Mouse (Mus musculus) ES-E14 (cell line): ENCODE data around the gene Btbd6. TPM values are rescaled to one million over a fixed set of nuclear protein-coding genes. Genes with fewer than 3 reads are reported as not detected.

Experiments used
- DNase-seq: peaks from one replicate; pipeline ENCODE4 v3.0.0-alpha.2; 2013; ENCODE audit warnings: low read depth, low spot score
- H3K27ac ChIP-seq: 2 replicates; pipeline ENCODE4 v1.5.1; 2012; ENCODE audit warnings: low read depth, mild to moderate bottlenecking, low read length, moderate library complexity, mixed read lengths; ENCODE audit not compliant: poor library complexity, insufficient read depth, severe bottlenecking
- H3K36me3 ChIP-seq: 2 replicates; pipeline ENCODE4 v1.6.1; 2012; ENCODE audit warnings: mild to moderate bottlenecking, low read length, moderate library complexity, mixed read lengths; ENCODE audit not compliant: control insufficient read depth, poor library complexity, insufficient read depth, severe bottlenecking
- H3K4me1 ChIP-seq, 2 experiments: fragments of 150-350 bp in 1 of 2; sonication (generic) in 1 of 2; 2 replicates each; pipeline ENCODE4 v1.6.1; 2012; ENCODE audit warnings: low read length in 2 of 2, mild to moderate bottlenecking in 1 of 2, mixed read lengths in 1 of 2; ENCODE audit not compliant: control insufficient read depth in 2 of 2, insufficient read depth in 2 of 2, poor library complexity in 1 of 2
- H3K4me3 ChIP-seq, 2 experiments: fragments of 150-350 bp in 1 of 2; sonication (generic) in 1 of 2; 2 replicates each; pipeline ENCODE4 v1.5.1; 2012; ENCODE audit warnings: low read length in 2 of 2, low read depth in 1 of 2, mild to moderate bottlenecking in 1 of 2, mixed read lengths in 1 of 2; ENCODE audit not compliant: insufficient read depth in 1 of 2, poor library complexity in 1 of 2, severe bottlenecking in 1 of 2
- H3K9ac ChIP-seq: 2 replicates; pipeline ENCODE4 v1.6.1; 2012; ENCODE audit warnings: low read depth, mild to moderate bottlenecking, low read length, mixed read lengths; ENCODE audit not compliant: poor library complexity, insufficient read depth, severe bottlenecking
- H3K9me3 ChIP-seq: fragments of 150-350 bp; sonication (generic); 2 replicates; pipeline ENCODE4 v1.6.1; 2012; ENCODE audit warnings: low read depth, mild to moderate bottlenecking, low read length; ENCODE audit not compliant: control insufficient read depth, insufficient read depth
- CHD2 ChIP-seq: IDR thresholded peaks from 2 replicates; pipeline ENCODE4 v1.6.1; 2014; ENCODE audit warnings: mild to moderate bottlenecking, low read depth, low read length, inconsistent platforms
- HCFC1 ChIP-seq: IDR thresholded peaks from 2 replicates; pipeline ENCODE4 v1.6.1; 2012; ENCODE audit warnings: low read length, inconsistent platforms, borderline replicate concordance; ENCODE audit not compliant: insufficient read depth
- MAFK ChIP-seq: IDR thresholded peaks from 2 replicates; pipeline ENCODE4 v1.6.1; 2014; ENCODE audit warnings: mild to moderate bottlenecking, low read depth, low read length, inconsistent platforms; ENCODE audit not compliant: insufficient read depth
- ZC3H11A ChIP-seq: IDR thresholded peaks from 2 replicates; pipeline ENCODE4 v1.6.1; 2012; ENCODE audit warnings: low read depth, mild to moderate bottlenecking, inconsistent platforms, low read length, borderline replicate concordance
- ZNF384 ChIP-seq: IDR thresholded peaks from 2 replicates; pipeline ENCODE4 v1.6.1; 2012; ENCODE audit warnings: low read depth, low read length, inconsistent platforms
- in situ Hi-C, 2 experiments: fragments of 600-800 bp; cut with MboI; formaldehyde crosslinking; loops; one replicate each; pipeline ENCODE4 v1.15.1; 2025; ENCODE audit warnings: low sequenced_read_pairs in 2 of 2, inconsistent platforms in 1 of 2; ENCODE audit not compliant: unreplicated experiment in 2 of 2
- total RNA-seq: library from RNA; depleted of rRNA; stranded (reverse); fragments of 300-350 nt; gene quantifications from 2 replicates; pipeline ENCODE4 v1.2.3, GENCODE M21; 2012; rRNA removed

Gene Btbd6
- total RNA-seq, 1 experiment: 13.4 TPM

- H3K4me3 ChIP-seq: no peak overlapping the region
- H3K9ac ChIP-seq: no peak overlapping the region
- H3K36me3 ChIP-seq: no peaks in the 10 kb centered on the region; the same call in 1 of the 2 replicates
- in situ Hi-C loops: no loop called here
- TF ChIP-seq ZC3H11A (no peak), CHD2 (no peak), MAFK (no peak), ZNF384 (no peak), HCFC1 (no peak)
- H3K9me3 ChIP-seq: no peaks in the 10 kb centered on the region
- H3K27ac ChIP-seq: no peak overlapping the region
- no peak for DNase-seq
- no peaks in the 10 kb centered on the region for H3K4me1 ChIP-seq
Observed at GRCm38 (mm10) chr12:113028067-113028466, 51.8 kb downstream of the Btbd6 start.

Other genes starting within 250 kb of the Btbd6 start
- gene Pld4, start 215.8 kb upstream of the Btbd6 start, total RNA-seq: 2.4 and 4.7 TPM in 2 replicates
- 22.8 and 25.2 TPM in 2 replicates for gene Ahnak2, start 173.8 kb upstream of the Btbd6 start, total RNA-seq
- gene Clba1, start 167.5 kb upstream of the Btbd6 start, total RNA-seq: 3.1 and 5.0 TPM in 2 replicates
- gene Cdca4, start 147.1 kb upstream of the Btbd6 start, total RNA-seq: 74.8 and 78.2 TPM in 2 replicates
- 0.36 and 0.48 TPM in 2 replicates for gene Gpr132, start 108.3 kb upstream of the Btbd6 start, total RNA-seq
- 54.1 and 129 TPM in 2 replicates for gene Jag2, start 46.7 kb upstream of the Btbd6 start, total RNA-seq
- gene Nudt14, start 34.4 kb upstream of the Btbd6 start, total RNA-seq: 21.9 and 28.1 TPM in 2 replicates
- 56.4 and 63.4 TPM in 2 replicates for gene Brf1, start 24.2 kb downstream of the Btbd6 start, total RNA-seq
- 17.2 and 20.7 TPM in 2 replicates for gene Pacs2, start 38.0 kb downstream of the Btbd6 start, total RNA-seq
- 0.22 and 0.79 TPM in 2 replicates for gene Tex22, start 98.0 kb downstream of the Btbd6 start, total RNA-seq
- gene Mta1, start 121.8 kb downstream of the Btbd6 start, total RNA-seq: 30.3 and 49.7 TPM in 2 replicates
- 54.6 and 62.2 TPM in 2 replicates for gene Crip2, start 163.8 kb downstream of the Btbd6 start, total RNA-seq
- 173 and 210 TPM in 2 replicates for gene Crip1, start 169.8 kb downstream of the Btbd6 start, total RNA-seq
- 30.3 and 48.0 TPM in 2 replicates for gene Tedc1, start 179.9 kb downstream of the Btbd6 start, total RNA-seq
- gene Tmem121, start 209.4 kb downstream of the Btbd6 start, total RNA-seq: 12.5 and 20.3 TPM in 2 replicates